Mouse (Mus musculus): ENCODE data around the gene Romo1.

GRCm38 (mm10) chr2:156165478-156165877 lies 21.6 kb downstream of the Romo1 start:
- no peak for TF ChIP-seq CTCF (IDR thresholded peaks at IDR 0.05; ENCODE audit: low read depth, low read length)
- no peak for TF ChIP-seq GATA1 (IDR thresholded peaks at IDR 0.05; ENCODE audit: borderline replicate concordance, low read length)
- no peak for TF ChIP-seq TAL1 (conservative IDR thresholded peaks at IDR 0.05; ENCODE audit: low read depth, low read length)
